Mouse (Mus musculus) hindbrain, embryonic 11.5 days (tissue): ENCODE measurements around the gene Gan. TPM values are rescaled to one million over a fixed set of nuclear protein-coding genes. Genes with fewer than 3 reads are reported as not detected.

ENCODE experiments used
- ATAC-seq: fragments of 200-750 bp; cut with Nextera tagmentation; 2 replicates; pipeline ENCODE4 v1.8.0; 2017; ENCODE audit warnings: mild to moderate bottlenecking, moderate TSS enrichment, moderate library complexity; ENCODE audit not compliant: low FRiP score
- DNase-seq: peaks from one replicate; pipeline ENCODE4 v3.0.0-alpha.2; 2015; ENCODE audit warnings: low spot score
- H3K27ac ChIP-seq: fragments of 300-500 bp; sonication (generic); 2 replicates; pipeline ENCODE4 v1.5.1; 2014; ENCODE audit warnings: mild to moderate bottlenecking, low read depth, low read length
- H3K27me3 ChIP-seq: fragments of 300-500 bp; sonication (generic); 2 replicates; pipeline ENCODE4 v1.6.1; 2014; ENCODE audit warnings: mild to moderate bottlenecking, low read length, moderate library complexity, mixed read lengths; ENCODE audit not compliant: control insufficient read depth, insufficient read depth
- H3K36me3 ChIP-seq: fragments of 300-500 bp; sonication (generic); 2 replicates; pipeline ENCODE4 v1.6.1; 2014; ENCODE audit warnings: mild to moderate bottlenecking, low read length, moderate library complexity, mixed read lengths; ENCODE audit not compliant: control insufficient read depth, insufficient read depth
- H3K4me1 ChIP-seq: fragments of 300-500 bp; sonication (generic); replicated peaks from 2 replicates; pipeline ENCODE4 v1.6.1; 2014; ENCODE audit warnings: low read length, mixed read lengths; ENCODE audit not compliant: control insufficient read depth, insufficient read depth
- H3K4me2 ChIP-seq: fragments of 300-500 bp; sonication (generic); replicated peaks from 2 replicates; pipeline ENCODE4 v1.6.1; 2014; ENCODE audit warnings: mild to moderate bottlenecking, low read depth, low read length
- H3K4me3 ChIP-seq: fragments of 300-500 bp; sonication (generic); 2 replicates; pipeline ENCODE4 v1.5.1; 2014; ENCODE audit warnings: low read depth, low read length
- H3K9ac ChIP-seq: fragments of 300-500 bp; sonication (generic); 2 replicates; pipeline ENCODE4 v1.6.1; 2014; ENCODE audit warnings: low read depth, low read length
- H3K9me3 ChIP-seq: fragments of 300-500 bp; sonication (generic); 2 replicates; pipeline ENCODE4 v1.6.1; 2016; ENCODE audit warnings: low read length; ENCODE audit not compliant: control insufficient read depth
- WGBS: fragments of 180-500 bp; shearing (Covaris S2); extraction: QIAGEN DNeasy Blood & Tissue Kit; methylation state at CpG from one replicate; pipeline ENCODE4 v1.1.7; 2014; 5-methylcytosine and 5-hydroxymethylcytosine counted together
- polyA plus RNA-seq: library from polyadenylated mRNA; unstranded; fragments of >200 nt; fragmentation: Nextera tagmentation; extraction: Ambion mirVana; gene quantifications from 2 replicates; pipeline ENCODE4 v1.2.1, GENCODE M21; 2014

The Gan gene
- polyA plus RNA-seq, 1 experiment from 2014 or later, result 3.2 TPM

DNA sequence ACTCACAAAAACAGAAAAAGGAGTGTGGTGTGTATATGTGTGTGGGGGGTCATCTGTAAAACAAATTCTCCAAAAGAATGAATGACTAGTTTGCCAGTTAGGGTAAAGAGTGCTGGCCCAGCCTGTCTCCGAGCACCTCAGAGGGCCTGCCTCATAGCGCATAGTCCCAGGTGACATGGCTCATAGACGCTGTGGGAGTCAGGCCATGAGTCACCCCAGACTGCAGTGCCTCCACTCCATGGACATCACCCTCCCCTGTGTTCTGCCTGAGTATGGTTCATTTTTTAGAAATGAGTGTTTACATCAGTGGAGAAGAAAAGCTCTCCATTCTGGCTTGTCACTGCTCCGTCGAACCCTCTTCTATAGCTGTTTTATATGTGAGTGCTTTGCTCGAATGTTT, 20.7 kb downstream of the Gan start:
- no peaks in the 10 kb centered on the region for H3K9me3 ChIP-seq
- no peaks in the 10 kb centered on the region for H3K27me3 ChIP-seq
- H3K4me1 ChIP-seq, result no peaks in the 10 kb centered on the region
- H3K9ac ChIP-seq, result no peak overlapping the region
- no peaks in the 10 kb centered on the region for H3K36me3 ChIP-seq
- H3K4me2 ChIP-seq, result no peak overlapping the region
- no peak overlapping the region for H3K4me3 ChIP-seq
- DNase-seq (no peak), ATAC-seq (no peak)
- no peak overlapping the region for H3K27ac ChIP-seq
- WGBS, result 92% methylated on average over 6 of the region's 6 CpGs

GRCm38 (mm10) chr8:117182746-117183145, 24.8 kb downstream of the Gan start:
- no peaks in the 10 kb centered on the region for H3K36me3 ChIP-seq
- no peak overlapping the region for H3K27ac ChIP-seq
- no peaks in the 10 kb centered on the region for H3K9me3 ChIP-seq
- no peaks in the 10 kb centered on the region for H3K27me3 ChIP-seq
- peak; percentile 9 for DNase-seq
- no peak overlapping the region for H3K9ac ChIP-seq
- no peak for ATAC-seq
- no peak overlapping the region for H3K4me2 ChIP-seq
- no peaks in the 10 kb centered on the region for H3K4me1 ChIP-seq
- WGBS, result 95% methylated on average over 4 of the region's 4 CpGs
- H3K4me3 ChIP-seq, result no peak overlapping the region

- no peak overlapping the region for H3K9ac ChIP-seq
- no peak overlapping the region for H3K4me2 ChIP-seq
- no peaks in the 10 kb centered on the region for H3K36me3 ChIP-seq
- 94% methylated on average over 8 of the region's 8 CpGs for WGBS
- no peak for ATAC-seq
- no peak for DNase-seq
- no peaks in the 10 kb centered on the region for H3K4me1 ChIP-seq
- no peak overlapping the region for H3K27ac ChIP-seq
- H3K9me3 ChIP-seq, result no peaks in the 10 kb centered on the region
- H3K27me3 ChIP-seq, result no peaks in the 10 kb centered on the region
- no peak overlapping the region for H3K4me3 ChIP-seq
These were observed 25.9 kb downstream of the Gan start for GRCm38 (mm10) chr8:117183664-117184377.

- Histone ChIP-seq H3K9ac (no peak overlapping the region), H3K36me3 (no peaks in the 10 kb centered on the region), H3K27ac (no peak overlapping the region), H3K9me3 (no peaks in the 10 kb centered on the region), H3K27me3 (no peaks in the 10 kb centered on the region), H3K4me2 (no peak overlapping the region), H3K4me1 (peaks cover 2% of the 10 kb centered on the region), H3K4me3 (no peak overlapping the region)
- DNase-seq (no peak), ATAC-seq (no peak)
- 86% methylated on average over 4 of the region's 4 CpGs for WGBS
These were observed 36.4 kb downstream of the Gan start for GRCm38 (mm10) chr8:117194355-117194754.

- no peak overlapping the region for H3K4me2 ChIP-seq
- H3K4me1 ChIP-seq, result peaks cover 2% of the 10 kb centered on the region
- H3K27ac ChIP-seq, result no peak overlapping the region
- H3K36me3 ChIP-seq, result no peaks in the 10 kb centered on the region
- 93% methylated on average over 4 of the region's 4 CpGs for WGBS
- no peaks in the 10 kb centered on the region for H3K9me3 ChIP-seq
- DNase-seq, result no peak
- H3K27me3 ChIP-seq, result no peaks in the 10 kb centered on the region
- H3K9ac ChIP-seq, result no peak overlapping the region
- ATAC-seq, result no peak
- no peak overlapping the region for H3K4me3 ChIP-seq
These were observed 38.7 kb downstream of the Gan start for GRCm38 (mm10) chr8:117196593-117196992.

DNA sequence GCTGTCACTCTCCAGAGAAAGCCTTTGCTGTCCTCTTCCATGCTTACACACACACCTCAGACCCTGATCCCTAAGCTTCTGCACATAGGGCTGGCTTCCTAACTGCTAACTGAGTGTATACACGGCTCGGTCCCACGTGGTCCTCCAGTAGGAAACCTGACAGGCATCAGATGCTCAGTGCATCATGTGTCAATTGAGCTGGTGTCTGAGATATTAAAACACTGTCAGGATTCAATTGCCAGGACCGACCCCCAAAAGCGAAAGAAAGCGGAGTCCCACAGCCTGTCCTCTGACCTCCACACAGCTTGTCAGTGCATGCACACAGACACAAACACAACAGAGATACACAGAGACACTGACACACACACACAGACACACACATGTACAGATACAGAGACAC, 39.6 kb downstream of the Gan start:
- H3K9ac ChIP-seq, result no peak overlapping the region
- H3K9me3 ChIP-seq, result no peaks in the 10 kb centered on the region
- no peak overlapping the region for H3K4me2 ChIP-seq
- no peak for ATAC-seq
- no peak overlapping the region for H3K27ac ChIP-seq
- H3K36me3 ChIP-seq, result no peaks in the 10 kb centered on the region
- peaks cover 2% of the 10 kb centered on the region for H3K4me1 ChIP-seq
- no peaks in the 10 kb centered on the region for H3K27me3 ChIP-seq
- H3K4me3 ChIP-seq, result no peak overlapping the region
- no peak for DNase-seq
- 90% methylated on average over 6 of the region's 6 CpGs for WGBS

DNA sequence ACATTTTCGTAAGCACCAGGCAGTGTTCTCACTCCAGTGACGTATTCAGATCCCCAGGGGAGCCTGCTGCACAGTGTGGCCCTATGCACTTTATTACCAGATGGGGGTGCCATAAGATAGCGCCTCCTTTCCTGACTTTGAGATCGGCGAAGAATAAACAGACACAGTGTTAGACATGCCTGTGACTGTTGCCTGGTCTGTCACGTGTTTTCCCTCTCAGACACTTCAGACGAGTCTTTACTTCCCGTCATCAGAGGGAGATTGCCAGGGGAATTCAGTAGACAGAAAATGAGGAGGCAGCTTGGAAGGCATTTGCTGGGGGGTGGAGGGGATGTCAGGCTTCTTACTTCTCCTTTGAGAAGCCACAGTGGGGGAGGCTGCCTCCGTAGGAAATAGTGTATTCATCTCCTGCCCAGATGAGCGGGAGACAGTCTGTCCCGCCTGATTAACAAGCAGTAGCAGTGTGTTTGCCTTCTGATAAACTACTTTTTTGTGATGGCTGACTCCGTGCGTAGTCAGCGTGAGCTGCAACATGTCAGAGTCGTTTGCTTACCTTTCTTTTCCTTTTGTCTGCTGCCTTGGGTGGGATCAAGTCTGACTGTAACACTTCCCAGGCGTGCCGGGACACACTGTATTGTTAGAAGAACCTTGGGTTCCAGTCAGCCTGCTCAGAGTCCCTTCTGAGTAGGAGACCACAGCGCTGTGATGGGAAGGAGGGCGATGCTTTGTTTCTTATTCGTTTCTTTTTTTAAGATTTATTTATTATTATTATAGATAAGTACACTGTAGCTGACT, 40.4 kb downstream of the Gan start:
- 58% methylated on average over 20 of the region's 20 CpGs for WGBS
- peak overlapping the region; percentile 17; the same call in 1 of the 2 replicates for H3K27ac ChIP-seq
- no peak overlapping the region for H3K4me3 ChIP-seq
- H3K4me2 ChIP-seq, result no peak overlapping the region
- ATAC-seq (peak; percentile 67), DNase-seq (peak; percentile 46)
- no peaks in the 10 kb centered on the region for H3K36me3 ChIP-seq
- H3K4me1 ChIP-seq, result peaks cover 2% of the 10 kb centered on the region
- no peaks in the 10 kb centered on the region for H3K9me3 ChIP-seq
- H3K9ac ChIP-seq, result no peak overlapping the region
- no peaks in the 10 kb centered on the region for H3K27me3 ChIP-seq

DNA sequence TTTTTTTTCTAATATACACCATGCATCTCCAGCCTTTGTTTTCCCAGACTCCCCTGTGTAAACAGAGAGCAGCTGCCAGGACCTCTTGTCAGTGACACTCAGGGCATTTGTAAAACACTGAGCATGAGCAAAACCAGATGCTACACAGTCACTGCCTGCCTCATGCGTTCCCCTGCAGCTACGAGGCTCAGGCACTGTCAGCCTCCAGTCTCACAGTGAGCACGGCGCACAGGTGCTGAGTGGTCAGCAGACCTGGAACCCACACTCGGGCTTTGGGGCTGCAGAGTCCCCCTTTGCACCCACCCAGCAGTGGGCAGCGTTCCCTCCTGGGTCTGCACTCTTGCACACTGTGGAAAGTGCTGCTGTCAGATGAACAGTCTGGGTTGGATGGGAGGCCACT, 41.7 kb downstream of the Gan start:
- no peaks in the 10 kb centered on the region for H3K9me3 ChIP-seq
- no peaks in the 10 kb centered on the region for H3K27me3 ChIP-seq
- H3K4me1 ChIP-seq, result peaks cover 2% of the 10 kb centered on the region
- no peak overlapping the region for H3K4me2 ChIP-seq
- ATAC-seq (no peak), DNase-seq (peak; percentile 19)
- H3K36me3 ChIP-seq, result no peaks in the 10 kb centered on the region
- H3K4me3 ChIP-seq, result no peak overlapping the region
- 60% methylated on average over 6 of the region's 6 CpGs for WGBS
- H3K27ac ChIP-seq, result no peak overlapping the region
- H3K9ac ChIP-seq, result no peak overlapping the region

DNA sequence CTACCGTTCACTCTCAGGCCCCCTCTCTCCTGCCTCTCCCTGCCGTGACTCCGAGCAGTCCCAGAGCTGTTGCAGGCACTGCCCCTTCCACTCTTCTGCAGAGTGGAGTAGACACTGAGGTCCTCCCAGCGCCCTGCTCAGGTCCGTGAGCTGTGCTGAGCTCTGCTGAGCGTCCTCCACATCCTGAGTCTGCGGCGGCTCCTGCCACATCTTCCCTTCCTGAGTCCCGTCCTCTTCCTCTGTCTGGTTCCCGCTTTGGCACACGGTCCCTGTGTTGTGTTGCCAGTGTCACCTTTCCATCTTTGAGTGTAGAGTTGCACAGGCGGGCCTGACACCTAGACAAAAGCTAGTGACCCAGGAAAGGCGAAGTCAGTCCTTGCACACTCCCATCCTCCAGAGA, 42.4 kb downstream of the Gan start:
- no peaks in the 10 kb centered on the region for H3K36me3 ChIP-seq
- H3K9me3 ChIP-seq, result no peaks in the 10 kb centered on the region
- H3K9ac ChIP-seq, result no peak overlapping the region
- H3K4me1 ChIP-seq, result peaks cover 2% of the 10 kb centered on the region
- H3K27me3 ChIP-seq, result no peaks in the 10 kb centered on the region
- no peak overlapping the region for H3K4me2 ChIP-seq
- no peak for DNase-seq
- H3K4me3 ChIP-seq, result no peak overlapping the region
- H3K27ac ChIP-seq, result no peak overlapping the region
- no peak for ATAC-seq
- WGBS, result 73% methylated on average over 13 of the region's 13 CpGs
